Mouse (Mus musculus): ENCODE data around the gene Mrps30. TPM values are rescaled to one million over a fixed set of nuclear protein-coding genes. Genes with fewer than 3 reads are reported as not detected.

The Mrps30 gene
- polyA plus RNA-seq, 1 experiment from 2014 or later = 23.2 TPM

DNA sequence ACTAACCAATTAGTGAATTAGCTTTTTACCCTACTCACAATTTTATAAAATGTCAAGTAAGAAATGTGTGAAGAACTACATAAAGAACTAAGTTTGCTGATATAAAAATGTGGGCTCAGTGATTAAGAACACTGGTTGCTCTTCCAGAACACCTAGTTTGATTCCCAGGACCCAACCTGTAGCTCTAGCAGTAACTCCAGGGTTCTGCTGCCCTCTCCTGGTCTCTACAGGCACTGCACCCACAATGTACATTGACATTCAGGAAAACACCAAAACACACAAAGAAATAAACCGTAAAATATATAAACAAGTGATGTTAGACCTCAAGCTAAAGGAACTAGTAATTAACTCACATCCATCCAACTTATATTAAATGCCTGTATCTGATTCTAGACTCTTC lies 7.9 kb downstream of the Mrps30 start:
- in situ Hi-C loops (cut with MboI; ENCODE audit: low pct_unique_long_range_greater_than_20kb) = no loop called here
- no peaks in the 10 kb centered on the region for H3K27me3 ChIP-seq
- CTCF ChIA-PET = interaction anchor here (0.6 to 2.5 kb wide), 12 partner anchors 8 to 977 kb away, joined by 3 to 16 read pairs (median 4); partner anchors contain the start of genes B430218F22Rik and Mrps30
- DNase-seq (ENCODE audit: low read depth, low spot score) (no peak), ATAC-seq (no peak)
- POLR2A ChIA-PET = no interaction called here
- peak; percentile 94 for TF ChIP-seq CTCF (IDR thresholded peaks at IDR 0.05)

DNA sequence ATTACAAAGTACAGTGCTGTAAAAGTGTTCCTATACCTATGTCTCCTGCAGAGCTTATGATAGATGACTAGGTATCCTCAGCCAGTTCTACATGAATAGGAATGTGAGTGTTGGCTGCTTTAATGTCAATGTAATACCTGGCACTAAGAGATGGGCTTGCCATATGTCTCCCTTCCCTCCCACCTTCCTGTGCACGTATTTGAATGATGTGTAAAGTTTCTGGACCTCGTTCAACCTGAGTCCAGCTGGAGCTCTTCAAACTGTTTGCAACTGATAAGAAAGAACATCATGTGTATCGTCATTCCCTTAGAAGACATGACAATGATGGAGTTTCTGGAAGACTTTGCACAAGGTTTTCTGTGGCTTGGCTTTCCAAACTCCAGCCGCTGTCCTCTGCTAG lies 14.2 kb downstream of the Mrps30 start:
- POLR2A ChIA-PET = no interaction called here
- in situ Hi-C loops (cut with MboI; ENCODE audit: low pct_unique_long_range_greater_than_20kb) = no loop called here
- no peak for ATAC-seq
- H3K27me3 ChIP-seq = no peaks in the 10 kb centered on the region
- no peak for DNase-seq (ENCODE audit: low read depth, low spot score)
- TF ChIP-seq CTCF (IDR thresholded peaks at IDR 0.05) = no peak
- CTCF ChIA-PET = interaction anchor here (0.6 kb wide), 1 partner anchor 354 kb away, joined by 3 read pairs; no protein-coding TSS in a partner anchor

GRCm38 (mm10) chr13:118365774-118366173 lies 21.3 kb downstream of the Mrps30 start:
- ChIA-PET CTCF (no interaction called here), POLR2A (no interaction called here)
- ATAC-seq (no peak), DNase-seq (ENCODE audit: low read depth, low spot score) (no peak)
- in situ Hi-C loops (cut with MboI; ENCODE audit: low pct_unique_long_range_greater_than_20kb) = no loop called here
- H3K27me3 ChIP-seq = no peaks in the 10 kb centered on the region
- TF ChIP-seq CTCF (IDR thresholded peaks at IDR 0.05) = no peak

DNA sequence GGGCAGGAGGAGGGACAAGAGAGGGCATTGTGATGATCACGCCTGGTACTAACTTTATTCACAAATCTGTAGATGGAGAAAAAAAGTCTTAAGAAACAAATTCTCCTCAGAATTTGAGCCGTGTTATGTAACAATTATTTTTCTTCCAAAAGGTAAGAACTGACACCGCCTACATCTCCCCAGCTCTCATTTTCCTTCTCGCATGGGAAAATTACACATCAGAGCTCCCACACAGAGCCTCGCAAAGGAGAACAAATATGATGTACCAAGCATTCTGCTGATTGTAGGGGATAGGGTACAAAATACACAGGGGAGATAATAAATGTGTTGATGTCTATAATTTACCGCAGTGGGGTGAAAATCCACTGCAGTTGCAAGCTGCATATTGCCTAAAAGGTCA lies 23.7 kb downstream of the Mrps30 start:
- DNase-seq (ENCODE audit: low read depth, low spot score) (no peak), ATAC-seq (no peak)
- POLR2A ChIA-PET = no interaction called here
- in situ Hi-C loops (cut with MboI; ENCODE audit: low pct_unique_long_range_greater_than_20kb) = no loop called here
- TF ChIP-seq CTCF (IDR thresholded peaks at IDR 0.05) = no peak
- CTCF ChIA-PET = interaction anchor here (1.9 kb wide), 1 partner anchor 16 kb away, joined by 8 read pairs; no protein-coding TSS in a partner anchor
- no peaks in the 10 kb centered on the region for H3K27me3 ChIP-seq

DNA sequence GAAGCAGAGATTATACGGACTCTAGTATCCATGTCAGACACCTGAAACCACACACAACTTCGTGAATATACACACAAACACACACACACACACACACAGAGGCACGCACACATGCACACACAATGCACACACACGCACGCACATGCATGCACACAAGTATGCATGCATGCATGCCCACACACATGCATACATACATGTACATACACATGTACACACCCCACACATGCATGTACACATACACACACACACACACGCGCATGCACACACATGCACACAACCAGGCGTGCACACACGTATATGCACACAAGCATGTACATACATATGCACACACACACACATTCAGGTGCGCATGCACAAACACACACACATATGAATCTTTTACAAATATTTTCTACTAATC lies 36.2 kb downstream of the Mrps30 start:
- POLR2A ChIA-PET = no interaction called here
- ATAC-seq (no peak), DNase-seq (ENCODE audit: low read depth, low spot score) (no peak)
- CTCF ChIA-PET = interaction anchor here (1.0 to 2.9 kb wide), 3 partner anchors 8 to 28 kb away, joined by 4 to 13 read pairs (median 5); no protein-coding TSS in a partner anchor
- in situ Hi-C loops (cut with MboI; ENCODE audit: low pct_unique_long_range_greater_than_20kb) = no loop called here
- no peak for TF ChIP-seq CTCF (IDR thresholded peaks at IDR 0.05)
- H3K27me3 ChIP-seq = no peaks in the 10 kb centered on the region

DNA sequence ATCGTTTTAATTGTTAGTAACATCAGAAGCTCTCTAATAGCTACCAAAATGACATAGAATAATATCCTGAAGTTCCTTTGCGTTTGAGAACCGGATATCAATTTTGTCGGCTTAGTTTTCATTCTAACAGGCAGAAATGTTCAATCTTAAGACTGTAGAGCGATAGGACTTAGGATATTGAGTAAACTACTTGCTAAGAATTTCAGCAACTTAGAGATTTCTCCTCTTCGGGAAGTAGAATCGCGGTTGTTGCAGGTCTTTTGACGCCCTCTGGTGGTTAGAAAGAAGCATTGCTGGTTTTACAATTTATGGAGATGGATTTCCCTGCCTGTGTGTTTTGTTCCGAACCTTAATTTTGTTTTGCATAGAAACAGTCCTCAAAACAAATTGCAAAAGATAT lies 36.8 kb downstream of the Mrps30 start:
- POLR2A ChIA-PET = no interaction called here
- H3K27me3 ChIP-seq = no peaks in the 10 kb centered on the region
- peak; percentile 72 for TF ChIP-seq CTCF (IDR thresholded peaks at IDR 0.05)
- ATAC-seq (peak; percentile 65), DNase-seq (ENCODE audit: low read depth, low spot score) (no peak)
- in situ Hi-C loops (cut with MboI; ENCODE audit: low pct_unique_long_range_greater_than_20kb) = no loop called here
- CTCF ChIA-PET = interaction anchor here (0.7 to 2.9 kb wide), 5 partner anchors 9 to 29 kb away, joined by 3 to 13 read pairs (median 4); no protein-coding TSS in a partner anchor

Other genes starting within 250 kb of the Mrps30 start
- 0.37 TPM for gene B430218F22Rik, start 622 bp downstream of the Mrps30 start, polyA plus RNA-seq (2021)